Mouse (Mus musculus): ENCODE data around the gene Usp15.

GRCm38 (mm10) chr10:123146349-123146748 lies 50.4 kb downstream of the Usp15 start:
- TF ChIP-seq CTCF (IDR thresholded peaks at IDR 0.05; ENCODE audit: control insufficient read depth, insufficient read depth, low read length) (no peak), POLR2A (IDR thresholded peaks at IDR 0.05; ENCODE audit: borderline replicate concordance, control insufficient read depth, low read depth, low read length) (no peak)

Data from bone marrow, adult 2 months (tissue).